Mouse (Mus musculus) midbrain, embryonic 11.5 days (tissue): ENCODE data around the gene Bin2. TPM values are rescaled to one million over a fixed set of nuclear protein-coding genes. Genes with fewer than 3 reads are reported as not detected.

Source experiments
- ATAC-seq: fragments of 200-750 bp; cut with Nextera tagmentation; 2 replicates; pipeline ENCODE4 v1.8.0; 2017; ENCODE audit warnings: moderate TSS enrichment, moderate library complexity; ENCODE audit not compliant: low FRiP score
- DNase-seq: peaks from one replicate; pipeline ENCODE4 v3.0.0; 2015; ENCODE audit warnings: low spot score; ENCODE audit errors: missing footprints
- H3K27ac ChIP-seq: fragments of 300-500 bp; sonication (generic); 2 replicates; pipeline ENCODE4 v1.5.1; 2014; ENCODE audit warnings: low read depth, low read length
- H3K27me3 ChIP-seq: fragments of 300-500 bp; sonication (generic); 2 replicates; pipeline ENCODE4 v1.6.1; 2014; ENCODE audit warnings: mild to moderate bottlenecking, low read length, moderate library complexity, mixed read lengths; ENCODE audit not compliant: control insufficient read depth, insufficient read depth
- H3K36me3 ChIP-seq: fragments of 300-500 bp; sonication (generic); 2 replicates; pipeline ENCODE4 v1.6.1; 2014; ENCODE audit warnings: mild to moderate bottlenecking, low read length, moderate library complexity, mixed read lengths; ENCODE audit not compliant: control insufficient read depth, insufficient read depth
- H3K4me1 ChIP-seq: fragments of 300-500 bp; sonication (generic); 2 replicates; pipeline ENCODE4 v1.6.1; 2014; ENCODE audit warnings: low read length; ENCODE audit not compliant: control insufficient read depth, insufficient read depth
- H3K4me2 ChIP-seq: fragments of 300-500 bp; sonication (generic); 2 replicates; pipeline ENCODE4 v1.6.1; 2014; ENCODE audit warnings: mild to moderate bottlenecking, moderate library complexity
- H3K4me3 ChIP-seq: fragments of 300-500 bp; sonication (generic); 2 replicates; pipeline ENCODE4 v1.5.1; 2014; ENCODE audit warnings: low read depth, low read length
- H3K9ac ChIP-seq: fragments of 300-500 bp; sonication (generic); 2 replicates; pipeline ENCODE4 v1.6.1; 2014; ENCODE audit warnings: low read length
- H3K9me3 ChIP-seq: fragments of 300-500 bp; sonication (generic); 2 replicates; pipeline ENCODE4 v1.6.1; 2016; ENCODE audit warnings: low read length; ENCODE audit not compliant: control insufficient read depth
- WGBS: fragments of 180-500 bp; shearing (Covaris S2); extraction: QIAGEN DNeasy Blood & Tissue Kit; methylation state at CpG from one replicate; pipeline ENCODE4 v1.1.7; 2014; 5-methylcytosine and 5-hydroxymethylcytosine counted together
- polyA plus RNA-seq: library from polyadenylated mRNA; unstranded; fragments of >200 nt; fragmentation: Nextera tagmentation; extraction: Ambion mirVana; gene quantifications from 2 replicates; pipeline ENCODE4 v1.2.1, GENCODE M21; 2014

Bin2 gene
- polyA plus RNA-seq, 1 experiment from 2014 or later: 3.4 TPM

- H3K4me3 ChIP-seq: no peak overlapping the region
- peaks cover 4% of the 10 kb centered on the region; the same call in 1 of the 2 replicates for H3K27me3 ChIP-seq
- no peak overlapping the region for H3K27ac ChIP-seq
- H3K9me3 ChIP-seq: no peaks in the 10 kb centered on the region
- no peak for DNase-seq
- 14% methylated on average over 17 of the region's 17 CpGs for WGBS
- no peak overlapping the region for H3K9ac ChIP-seq
- no peaks in the 10 kb centered on the region for H3K36me3 ChIP-seq
- ATAC-seq: no peak
- 0 out of 2 replicates have a peak, but pooled peaks cover 2% of the 10 kb centered on the region for H3K4me1 ChIP-seq
- peak overlapping the region; percentile 11; the same call in 1 of the 2 replicates for H3K4me2 ChIP-seq
Observed at GRCm38 (mm10) chr15:100703913-100704312, 34.6 kb upstream of the Bin2 start.

DNA sequence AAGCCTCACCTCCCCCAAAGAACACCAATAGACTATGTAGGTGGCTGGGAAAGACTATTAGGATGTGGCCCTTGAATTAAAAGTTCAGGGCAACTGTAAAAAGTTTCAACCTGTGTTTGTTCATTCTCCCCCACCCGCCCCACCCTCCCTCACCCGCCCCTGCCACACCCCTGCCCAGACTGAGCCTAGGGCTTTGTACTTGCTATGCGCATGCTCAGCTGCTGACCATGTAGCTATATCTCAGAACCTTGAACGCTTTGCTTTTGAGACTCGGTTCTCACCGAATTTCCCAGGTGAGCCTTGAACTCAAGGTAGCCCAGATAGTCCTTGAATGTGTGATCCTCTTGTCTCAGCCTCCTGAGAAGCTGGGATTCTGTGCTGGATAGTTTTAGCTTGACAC lies 32.5 kb upstream of the Bin2 start:
- H3K9me3 ChIP-seq: no peaks in the 10 kb centered on the region
- H3K4me1 ChIP-seq: 0 out of 2 replicates have a peak, but pooled peaks cover 2% of the 10 kb centered on the region
- no peak overlapping the region for H3K9ac ChIP-seq
- peaks cover 4% of the 10 kb centered on the region; the same call in 1 of the 2 replicates for H3K27me3 ChIP-seq
- H3K27ac ChIP-seq: no peak overlapping the region
- ATAC-seq (no peak), DNase-seq (no peak)
- H3K4me3 ChIP-seq: no peak overlapping the region
- WGBS: 72% methylated on average over 6 of the region's 6 CpGs
- H3K36me3 ChIP-seq: no peaks in the 10 kb centered on the region
- no peak overlapping the region for H3K4me2 ChIP-seq

DNA sequence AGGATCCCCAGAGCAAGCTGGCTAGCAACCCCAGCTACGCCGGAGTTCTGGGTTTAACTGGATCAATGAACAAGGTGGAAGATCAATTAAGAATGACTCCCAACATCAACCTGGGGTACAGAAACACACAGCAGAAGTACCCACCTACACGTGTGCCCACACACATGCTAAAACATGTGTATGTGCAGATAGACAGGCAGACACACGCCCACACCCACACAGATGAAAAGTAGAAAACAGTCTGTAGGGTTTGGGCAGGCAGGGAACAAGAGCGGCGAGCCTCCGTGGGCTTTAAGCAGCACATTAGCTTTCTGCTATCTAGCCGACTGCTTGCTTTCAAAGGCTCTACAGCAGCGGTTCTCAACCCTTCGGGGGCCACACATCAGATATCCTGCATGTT lies 31.8 kb upstream of the Bin2 start:
- Histone ChIP-seq H3K4me1 (0 out of 2 replicates have a peak, but pooled peaks cover 2% of the 10 kb centered on the region), H3K9ac (no peak overlapping the region), H3K9me3 (no peaks in the 10 kb centered on the region), H3K36me3 (no peaks in the 10 kb centered on the region), H3K27me3 (peaks cover 4% of the 10 kb centered on the region; the same call in 1 of the 2 replicates), H3K4me2 (no peak overlapping the region), H3K4me3 (no peak overlapping the region), H3K27ac (no peak overlapping the region)
- ATAC-seq: no peak
- 76% methylated on average over 10 of the region's 10 CpGs for WGBS
- no peak for DNase-seq

GRCm38 (mm10) chr15:100700424-100700823 lies 31.1 kb upstream of the Bin2 start:
- Histone ChIP-seq H3K27ac (no peak overlapping the region), H3K27me3 (peaks cover 4% of the 10 kb centered on the region; the same call in 1 of the 2 replicates), H3K9ac (no peak overlapping the region), H3K4me2 (no peak overlapping the region), H3K4me3 (no peak overlapping the region), H3K9me3 (no peaks in the 10 kb centered on the region), H3K36me3 (no peaks in the 10 kb centered on the region), H3K4me1 (0 out of 2 replicates have a peak, but pooled peaks cover 2% of the 10 kb centered on the region)
- ATAC-seq: no peak
- WGBS: 86% methylated on average over 5 of the region's 5 CpGs
- no peak for DNase-seq

DNA sequence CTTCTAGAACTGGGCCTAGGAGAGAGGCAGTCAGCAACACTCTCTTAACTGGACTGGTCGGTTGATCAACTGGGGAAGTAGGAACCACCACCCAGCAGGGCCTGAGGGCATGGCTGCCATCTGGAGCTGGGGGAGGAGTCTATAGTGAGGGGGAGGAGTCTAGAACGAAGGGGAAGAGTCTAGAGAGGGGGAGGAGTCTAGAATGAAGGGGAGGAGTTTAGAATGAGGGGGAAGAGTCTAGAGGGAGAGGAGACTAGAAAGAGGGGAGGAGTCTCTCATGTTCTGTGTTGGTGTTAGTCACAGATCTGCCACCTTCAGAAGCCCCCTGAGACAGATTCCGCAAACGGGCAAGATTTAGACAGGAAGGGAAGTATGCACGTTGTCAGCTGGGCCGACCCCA lies 30.0 kb upstream of the Bin2 start:
- Histone ChIP-seq H3K36me3 (no peaks in the 10 kb centered on the region), H3K9me3 (no peaks in the 10 kb centered on the region), H3K4me1 (0 out of 2 replicates have a peak, but pooled peaks cover 2% of the 10 kb centered on the region), H3K4me3 (no peak overlapping the region), H3K27me3 (peaks cover 2% of the 10 kb centered on the region; the same call in 1 of the 2 replicates), H3K4me2 (no peak overlapping the region), H3K27ac (no peak overlapping the region), H3K9ac (no peak overlapping the region)
- DNase-seq: no peak
- 78% methylated on average over 6 of the region's 6 CpGs for WGBS
- ATAC-seq: no peak

DNA sequence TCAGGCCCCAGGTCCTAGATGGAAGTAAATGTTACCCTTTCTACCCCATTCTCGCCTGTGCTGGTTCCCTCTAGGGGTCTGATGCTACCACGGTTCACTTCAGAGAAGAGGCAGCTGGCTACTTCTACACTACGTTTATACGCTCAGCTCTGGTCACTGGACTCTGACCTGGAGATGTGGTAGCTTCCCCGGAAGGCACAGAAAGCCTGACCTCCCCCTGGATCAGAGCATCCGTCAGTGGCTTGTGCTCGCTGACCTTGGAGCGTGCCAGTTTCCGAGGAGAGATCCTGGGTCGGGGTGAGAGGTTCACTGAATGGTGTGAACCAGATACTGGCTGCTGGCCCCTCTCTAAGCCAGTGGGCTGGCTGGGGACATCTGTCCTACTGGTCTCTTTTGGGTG lies 28.7 kb upstream of the Bin2 start:
- Histone ChIP-seq H3K27me3 (no peaks in the 10 kb centered on the region; the same call in 1 of the 2 replicates), H3K4me3 (no peak overlapping the region), H3K9me3 (no peaks in the 10 kb centered on the region), H3K4me2 (no peak overlapping the region), H3K36me3 (no peaks in the 10 kb centered on the region), H3K4me1 (no peaks in the 10 kb centered on the region), H3K9ac (no peak overlapping the region), H3K27ac (no peak overlapping the region)
- no peak for DNase-seq
- 87% methylated on average over 10 of the region's 10 CpGs for WGBS
- no peak for ATAC-seq

DNA sequence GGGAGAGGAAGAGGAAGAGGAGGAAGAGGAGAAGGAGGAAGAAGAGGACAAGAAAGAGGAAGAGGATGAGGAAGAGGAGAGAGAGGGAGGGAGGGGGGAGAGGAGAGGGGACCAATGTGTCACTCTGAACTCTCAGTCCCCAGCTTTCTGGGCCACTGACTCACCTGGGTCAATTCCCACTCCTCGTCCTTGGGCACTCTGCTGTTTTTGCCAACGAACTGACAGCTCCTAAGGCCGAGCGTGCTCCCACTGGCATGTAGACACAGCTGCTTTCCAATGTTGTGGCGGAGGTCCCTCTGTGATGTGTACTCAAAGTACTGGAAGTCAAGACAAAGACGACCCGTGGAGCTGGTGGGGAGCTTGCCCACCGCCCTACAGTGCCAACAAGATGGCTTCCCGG lies 25.1 kb upstream of the Bin2 start:
- DNase-seq: no peak
- no peaks in the 10 kb centered on the region for H3K4me1 ChIP-seq
- ATAC-seq: no peak
- WGBS: 89% methylated on average over 9 of the region's 9 CpGs
- H3K4me2 ChIP-seq: no peak overlapping the region
- peaks cover 5% of the 10 kb centered on the region; the same call in 1 of the 2 replicates for H3K9me3 ChIP-seq
- H3K36me3 ChIP-seq: no peaks in the 10 kb centered on the region
- H3K27me3 ChIP-seq: no peaks in the 10 kb centered on the region
- H3K4me3 ChIP-seq: no peak overlapping the region
- no peak overlapping the region for H3K9ac ChIP-seq
- no peak overlapping the region for H3K27ac ChIP-seq

- Histone ChIP-seq H3K27me3 (no peaks in the 10 kb centered on the region), H3K4me3 (no peak overlapping the region), H3K9ac (no peak overlapping the region), H3K4me1 (no peaks in the 10 kb centered on the region), H3K9me3 (peaks cover 5% of the 10 kb centered on the region; the same call in 1 of the 2 replicates), H3K36me3 (no peaks in the 10 kb centered on the region), H3K4me2 (no peak overlapping the region), H3K27ac (no peak overlapping the region)
- DNase-seq: no peak
- WGBS: 89% methylated on average over 3 of the region's 3 CpGs
- ATAC-seq: no peak
Observed at GRCm38 (mm10) chr15:100691990-100692389, 22.6 kb upstream of the Bin2 start.

GRCm38 (mm10) chr15:100687430-100687971 lies 18.1 kb upstream of the Bin2 start, which contains the start of gene Cela1:
Gene Cela1 (minus strand): TSS chr15:100687921.
- WGBS: 89% methylated on average over 8 of the region's 8 CpGs
- no peak within 1 kb of the TSS for H3K9ac ChIP-seq
- no peaks in the 10 kb centered on the region for H3K36me3 ChIP-seq
- H3K4me1 ChIP-seq: no peaks in the 10 kb centered on the region
- H3K4me2 ChIP-seq: no peak within 1 kb of the TSS
- no peak within 1 kb of the TSS for H3K27ac ChIP-seq
- ATAC-seq (no peak), DNase-seq (no peak)
- H3K27me3 ChIP-seq: no peaks in the 10 kb centered on the region
- H3K9me3 ChIP-seq: peaks cover 5% of the 10 kb centered on the region; the same call in 1 of the 2 replicates
- no peak within 1 kb of the TSS for H3K4me3 ChIP-seq
